Mouse (Mus musculus) fibroblast of lung, adult 2 months (primary cell): ENCODE measurements around the gene Gstm4.

Source experiments
- DNase-seq: peaks from one replicate; pipeline ENCODE4 v3.0.0-alpha.2; 2011; ENCODE audit warnings: low read depth

Gene Gstm4

GRCm38 (mm10) chr3:108044394-108045140, at the start of gene Gstm4:
Gene Gstm4, minus strand, starts transcription at chr3:108044894.
- DNase-seq = peak; percentile 59

DNA sequence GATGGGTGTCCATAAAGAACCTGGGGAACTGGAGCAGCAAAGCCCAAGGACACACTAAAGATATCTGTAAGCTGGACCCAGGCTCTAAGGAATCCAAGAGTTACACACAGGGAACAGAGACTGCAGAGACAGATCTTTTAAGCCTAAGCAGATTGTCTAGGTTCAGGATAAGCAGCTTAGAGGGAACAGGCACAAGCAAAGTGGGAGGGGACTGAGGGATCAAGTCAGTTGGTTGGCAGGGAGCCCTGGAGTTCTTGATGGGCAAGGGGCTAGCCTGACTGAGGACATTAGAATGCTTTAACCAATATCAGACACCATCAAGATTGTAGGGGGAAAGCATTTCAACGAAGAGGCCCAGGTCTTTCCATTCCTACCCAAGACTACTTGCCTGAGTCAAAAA, 49.5 kb upstream of the Gstm4 start:
- DNase-seq = no peak

GRCm38 (mm10) chr3:108093306-108093705, 48.6 kb upstream of the Gstm4 start:
- DNase-seq = no peak

DNA sequence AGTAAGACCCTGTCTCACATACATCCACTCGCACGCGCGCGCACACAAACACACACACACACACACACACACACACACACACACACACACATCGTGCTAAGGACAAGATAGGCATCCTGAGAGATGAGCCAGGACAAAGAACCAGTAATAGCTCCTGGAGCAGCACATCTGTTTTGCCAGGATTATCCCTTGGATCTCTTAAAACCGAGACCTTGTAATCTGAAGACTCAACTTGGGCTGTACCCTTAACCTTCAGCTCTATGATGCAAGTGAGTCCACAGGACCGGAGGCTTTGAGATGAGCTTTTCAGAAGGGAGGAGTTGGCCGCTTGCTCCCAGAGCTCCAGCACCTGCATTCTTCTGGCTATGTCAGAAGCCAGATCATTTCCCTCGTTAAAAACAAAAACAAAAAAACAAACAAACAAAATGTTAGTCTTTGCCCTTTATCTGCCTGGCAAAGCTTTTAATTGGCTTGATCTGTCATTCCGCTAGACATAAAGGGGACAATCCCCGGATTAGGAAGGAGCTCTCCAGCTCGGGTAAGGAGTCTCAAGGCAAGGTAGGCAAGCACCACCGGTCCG, 47.9 kb upstream of the Gstm4 start, which contains the start of gene Gnat2:
Gene Gnat2, plus strand, starts transcription at position 254 of the 580 bp plus-strand sequence.
- DNase-seq = no peak

DNA sequence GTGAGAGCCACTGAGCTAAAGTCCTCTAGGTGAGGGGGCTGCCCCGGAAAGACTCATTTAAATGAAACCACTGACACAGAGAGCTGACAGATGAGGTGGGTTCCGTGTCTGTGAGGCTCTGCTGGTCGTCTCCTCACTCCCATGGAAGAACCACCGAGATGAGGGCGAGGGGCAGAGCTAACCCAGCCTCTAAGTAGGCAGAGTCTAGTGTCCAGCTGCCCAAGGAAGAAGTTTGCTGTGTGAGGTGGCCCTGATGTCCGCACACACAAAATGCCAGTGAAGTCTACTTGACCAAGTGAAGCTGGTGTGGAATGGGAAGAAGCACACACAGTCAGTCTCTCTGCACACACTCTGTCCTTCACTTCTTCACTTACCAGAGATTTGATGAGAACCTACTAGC, 47.3 kb upstream of the Gstm4 start:
- DNase-seq = no peak

- peak; percentile 63 for DNase-seq
Observed at GRCm38 (mm10) chr3:108090561-108090960, 45.9 kb upstream of the Gstm4 start.

DNA sequence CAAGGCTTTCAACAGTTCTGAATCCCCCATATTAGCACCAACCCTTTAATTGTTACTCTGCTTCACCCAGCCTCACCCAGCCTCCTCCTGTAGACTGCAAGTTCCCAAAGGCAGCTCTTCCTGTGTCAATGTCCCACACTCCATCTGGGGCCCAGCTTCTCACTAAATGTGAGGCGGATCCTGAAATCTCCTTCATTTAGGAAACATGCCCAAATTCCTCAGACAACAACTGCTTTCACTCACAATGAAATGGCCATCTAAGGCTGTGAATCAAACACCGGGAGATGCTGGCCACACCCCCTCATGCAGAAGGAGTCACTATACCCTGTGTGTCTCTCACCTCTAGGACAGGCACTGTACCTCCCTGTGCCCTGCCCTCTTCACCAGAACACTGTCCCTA, 45.2 kb upstream of the Gstm4 start:
- DNase-seq = no peak

DNA sequence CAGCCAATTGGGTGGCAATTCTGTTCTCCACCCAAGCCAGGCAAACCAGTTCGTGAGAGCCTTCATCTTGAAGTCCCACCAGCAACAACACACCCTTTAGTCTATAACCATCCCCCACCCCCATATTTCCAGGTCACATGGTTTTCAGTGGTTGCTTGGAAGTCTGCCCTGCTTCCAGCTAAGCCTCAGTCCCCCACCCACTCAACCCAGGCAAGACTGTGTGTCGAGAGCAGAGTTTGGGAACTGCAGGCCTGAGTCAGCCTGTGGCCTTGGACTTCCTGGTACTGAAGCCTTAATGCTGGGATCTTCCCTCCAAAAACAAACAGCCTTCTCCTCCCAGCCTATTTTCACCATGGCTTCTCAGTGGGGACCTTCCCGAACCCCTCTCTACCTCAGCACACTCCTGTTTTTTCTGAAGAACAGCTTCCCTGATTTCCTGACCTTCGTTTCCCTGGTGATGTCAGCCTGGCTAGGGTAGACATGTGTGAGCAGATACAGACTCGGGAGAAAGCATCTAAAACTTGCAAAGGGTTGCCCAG, 44.2 kb upstream of the Gstm4 start:
- DNase-seq = peak; percentile 80

- no peak for DNase-seq
Observed at GRCm38 (mm10) chr3:108087329-108087728, 42.6 kb upstream of the Gstm4 start.

GRCm38 (mm10) chr3:108086470-108086979, 41.8 kb upstream of the Gstm4 start, which contains the start of gene Ampd2:
Gene Ampd2, minus strand, starts transcription at chr3:108086651.
- peak; percentile 67 for DNase-seq

DNA sequence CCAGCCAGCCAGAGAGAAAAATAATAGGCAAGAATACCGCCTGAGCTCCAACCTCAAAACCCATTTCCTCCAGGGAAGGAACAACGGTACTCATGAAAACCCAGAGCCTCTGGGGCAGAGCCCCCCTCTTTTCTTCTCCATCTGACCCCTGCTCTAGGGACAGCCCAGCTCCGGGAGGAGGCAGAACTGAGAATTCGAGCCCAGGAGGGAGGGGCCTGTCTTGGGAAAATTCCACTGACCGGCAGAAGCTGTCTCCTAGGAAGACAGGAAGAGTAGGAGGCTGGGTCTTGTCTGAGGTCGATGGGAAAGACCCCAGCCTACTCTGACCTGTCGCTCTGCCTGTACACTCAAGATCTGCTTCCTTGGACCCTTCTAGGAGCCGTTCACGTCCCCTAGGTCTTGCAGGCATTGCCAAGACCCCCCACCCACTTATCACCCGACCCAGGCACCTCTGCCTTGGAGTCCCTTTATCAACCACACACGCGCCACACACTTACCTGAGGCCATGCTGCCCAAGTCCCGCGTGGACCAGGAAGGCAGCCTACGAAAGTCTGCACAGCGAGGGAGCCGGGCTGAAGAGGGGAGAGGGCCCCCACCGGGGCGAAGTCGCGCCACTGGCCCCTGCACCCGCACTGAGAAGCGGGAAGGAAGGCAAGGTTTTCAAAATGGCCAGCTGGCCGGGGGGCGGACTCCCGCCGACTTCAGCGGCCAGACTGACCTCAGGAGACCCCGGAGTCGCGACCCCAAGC, 41.2 kb upstream of the Gstm4 start:
- peak; percentile 86 for DNase-seq

DNA sequence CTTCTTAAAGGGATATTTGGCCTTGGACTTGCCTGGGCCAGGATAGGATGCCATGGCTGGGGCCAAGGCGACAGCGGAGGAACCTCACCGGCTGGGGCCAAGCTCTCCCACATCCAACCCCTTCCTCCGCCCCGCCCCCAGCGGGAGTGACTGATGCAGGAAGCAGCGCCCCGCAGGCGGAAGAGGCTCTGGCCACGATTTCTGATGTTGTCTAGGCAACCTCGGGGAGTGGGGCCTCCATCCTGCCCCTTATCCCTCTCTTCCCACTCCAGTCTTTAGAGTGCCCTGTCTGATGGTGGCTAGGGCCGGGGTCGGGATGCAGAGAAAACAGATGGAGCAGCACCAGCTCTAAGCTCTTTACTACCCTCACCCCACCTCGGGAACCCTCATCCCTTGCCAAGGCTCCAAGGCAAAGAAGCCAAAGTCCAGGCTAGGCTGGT, 40.6 kb upstream of the Gstm4 start:
- peak; percentile 69 for DNase-seq

DNA sequence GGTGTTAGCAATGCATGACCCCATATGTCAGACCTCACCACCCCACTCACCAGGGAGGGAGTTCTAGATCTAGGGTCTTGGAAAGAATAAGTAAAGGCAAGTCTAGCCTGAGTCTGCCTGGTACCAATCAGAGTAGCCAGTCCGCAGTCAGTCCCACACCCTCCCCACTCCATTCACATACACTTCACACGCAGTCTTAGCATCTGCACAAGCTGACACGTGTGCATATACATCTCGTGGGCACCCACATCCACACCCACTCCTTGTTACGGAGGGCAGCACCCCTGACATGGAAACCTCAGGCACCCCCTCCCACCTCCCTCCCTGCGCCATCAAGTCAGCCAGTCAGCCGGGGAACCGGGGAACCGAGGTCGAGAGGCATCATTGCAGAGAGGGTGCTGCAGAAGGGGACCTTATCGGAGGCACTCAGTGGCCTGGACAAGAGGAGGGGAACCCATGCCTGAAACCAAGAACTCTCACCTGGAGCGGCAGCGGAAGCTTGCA, 40.1 kb upstream of the Gstm4 start:
- no peak for DNase-seq

DNA sequence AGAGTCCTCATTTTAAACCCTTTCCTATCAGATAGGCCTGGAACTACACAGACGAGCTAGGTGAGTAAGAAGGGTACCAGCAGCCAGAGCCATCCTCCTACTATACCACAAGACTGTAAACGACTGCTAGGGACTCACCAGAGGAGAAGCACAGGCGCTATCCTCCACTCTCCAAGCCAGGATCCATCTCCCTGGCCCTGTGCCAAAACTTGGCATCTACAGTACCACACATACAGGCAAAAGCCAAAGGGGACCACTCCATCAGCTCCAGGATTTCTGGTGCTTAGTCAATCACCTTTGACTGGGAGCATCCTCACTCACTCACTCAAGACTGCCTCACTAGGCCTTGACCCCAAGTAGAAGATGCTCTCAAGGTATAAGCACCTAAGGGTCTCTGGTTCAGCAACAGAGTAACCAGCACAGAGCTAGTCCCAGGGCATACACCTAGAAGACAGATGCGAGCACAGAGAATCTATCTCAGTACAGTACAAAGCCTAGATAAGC, 39.3 kb upstream of the Gstm4 start:
- no peak for DNase-seq

DNA sequence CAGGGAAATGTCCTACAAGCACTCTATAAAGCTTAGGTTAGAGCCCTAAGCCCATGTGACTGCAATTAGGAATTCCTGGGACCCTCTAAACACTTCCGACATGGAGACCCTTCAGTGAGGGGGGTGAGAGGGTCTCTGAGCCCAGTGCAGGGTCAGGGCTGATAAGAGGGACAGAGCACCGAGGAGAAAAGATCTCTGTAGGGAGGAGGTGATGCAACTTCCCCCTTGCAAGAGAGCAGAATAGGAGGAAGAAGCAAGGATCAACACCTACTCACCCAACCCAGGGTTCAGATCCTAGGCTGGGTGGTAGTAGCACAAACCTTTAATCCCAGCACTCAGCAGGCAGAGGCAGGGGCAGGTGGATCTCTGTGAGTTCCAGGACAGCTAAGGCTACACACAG, 38.5 kb upstream of the Gstm4 start:
- DNase-seq = no peak

- DNase-seq = no peak
Observed at GRCm38 (mm10) chr3:108082251-108082875, 37.7 kb upstream of the Gstm4 start.

- no peak for DNase-seq
Observed at GRCm38 (mm10) chr3:108081681-108082080, 37.0 kb upstream of the Gstm4 start.

- no peak for DNase-seq
Observed at GRCm38 (mm10) chr3:108076836-108077235, 32.1 kb upstream of the Gstm4 start.

DNA sequence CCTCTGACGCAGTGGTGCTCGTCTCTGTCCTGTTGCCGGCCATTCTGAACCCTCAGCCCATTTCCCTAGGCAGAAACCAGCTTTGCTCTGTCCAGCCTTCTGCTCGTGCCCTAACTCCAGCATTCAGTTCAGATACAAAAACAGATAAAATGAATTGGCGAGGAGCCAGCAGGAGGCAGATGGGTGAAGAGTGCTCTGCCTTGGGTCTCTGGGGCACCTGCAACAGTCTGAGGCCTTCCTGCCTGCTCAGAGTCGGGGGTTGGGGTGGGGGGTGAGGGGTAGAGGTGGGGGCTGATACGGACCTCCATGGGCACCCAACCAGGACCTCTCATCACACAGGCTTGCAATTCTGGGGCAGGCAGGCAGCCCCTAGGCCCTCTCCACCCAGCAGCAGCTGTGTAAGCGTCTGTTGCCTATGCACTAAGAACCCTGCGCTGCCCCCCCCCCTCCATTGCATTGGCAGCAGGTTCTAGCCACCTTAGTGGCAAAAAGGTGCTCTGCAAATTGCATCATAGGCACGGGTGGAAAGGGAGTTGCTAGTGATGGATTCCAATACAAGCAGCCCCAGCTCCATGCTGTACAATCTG, 28.4 kb upstream of the Gstm4 start:
- DNase-seq = no peak

DNA sequence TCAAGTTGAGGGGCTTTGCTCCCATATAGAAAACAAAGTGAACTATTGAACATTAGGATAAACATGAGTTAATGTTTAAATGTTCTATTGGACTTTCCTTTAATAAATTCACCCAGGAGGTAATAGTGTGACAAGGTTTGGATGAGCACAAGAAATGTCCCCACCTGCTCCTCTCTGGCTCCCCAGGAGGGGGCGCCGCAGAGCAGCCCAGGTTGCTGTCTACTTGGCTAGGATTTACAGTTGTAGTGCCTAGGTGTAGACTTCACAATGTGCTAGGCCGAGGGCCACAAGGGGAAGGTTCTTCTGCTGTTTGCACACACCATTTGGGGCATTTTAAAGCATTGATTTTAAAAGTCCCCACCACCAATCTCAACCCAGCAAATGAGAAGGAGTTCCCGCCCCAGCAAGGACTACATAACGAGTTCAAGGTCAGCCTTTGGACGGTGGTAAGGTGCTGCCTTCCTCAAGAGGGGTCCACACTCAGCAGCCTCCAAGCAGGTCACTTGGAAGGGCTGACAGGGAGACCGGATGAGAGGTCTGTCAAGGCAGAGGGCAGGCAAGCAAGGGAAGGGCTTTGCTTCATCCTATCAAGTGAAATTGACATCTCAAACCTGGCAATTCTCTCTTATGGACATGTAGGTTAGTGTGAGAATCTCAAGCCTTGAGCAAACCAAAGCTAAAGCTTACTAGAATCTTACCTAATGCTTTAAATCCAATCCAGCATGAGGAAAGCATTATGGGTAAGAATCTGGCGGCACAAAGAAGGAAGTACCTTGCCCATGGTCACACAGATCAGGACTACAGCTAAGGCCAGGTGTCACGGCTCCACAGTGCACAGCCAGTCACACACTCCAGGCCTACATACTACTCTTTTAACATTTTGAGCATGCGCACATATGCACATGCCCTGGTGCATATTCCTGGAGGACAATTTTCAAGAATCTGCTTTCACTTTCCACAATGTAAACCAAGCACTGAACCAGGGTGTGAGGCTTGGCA, 25.9 kb upstream of the Gstm4 start:
- DNase-seq = no peak
